Mouse (Mus musculus) cerebellum, adult 11 months (tissue): ENCODE measurements around the gene Eif2a.
"Not testable (repeated sequence)": the region's sequence is repeated elsewhere in the genome, so short reads cannot be mapped to it uniquely, and the experiment has no call there.

Experiments used
- DNase-seq: peaks from one replicate; pipeline ENCODE4 v3.0.0; 2022

Gene Eif2a

GRCm38 (mm10) chr3:58523386-58523785 lies 2.2 kb upstream of the Eif2a start:
- no peak for DNase-seq

- no peak for DNase-seq
These were observed 1.4 kb upstream of the Eif2a start for GRCm38 (mm10) chr3:58524246-58524645.

- DNase-seq, result no peak
These were observed 455 bp upstream of the Eif2a start for GRCm38 (mm10) chr3:58525166-58525565.

GRCm38 (mm10) chr3:58526408-58526737 lies 752 bp downstream of the Eif2a start:
- DNase-seq, result no peak

GRCm38 (mm10) chr3:58536573-58536972 lies 11.0 kb downstream of the Eif2a start:
- DNase-seq, result no peak

GRCm38 (mm10) chr3:58552001-58552811 lies 26.6 kb downstream of the Eif2a start:
- DNase-seq, result no peak

- no peak for DNase-seq
These were observed 31.0 kb downstream of the Eif2a start for GRCm38 (mm10) chr3:58556649-58557048.

- no peak for DNase-seq
These were observed 34.3 kb downstream of the Eif2a start for GRCm38 (mm10) chr3:58559887-58560286.

GRCm38 (mm10) chr3:58561437-58561836 lies 35.8 kb downstream of the Eif2a start:
- no peak for DNase-seq

- no peak for DNase-seq
These were observed 45.2 kb downstream of the Eif2a start for GRCm38 (mm10) chr3:58570821-58571220.

GRCm38 (mm10) chr3:58576137-58577066 lies 50.8 kb downstream of the Eif2a start, which contains the start of gene Selenot:
Selenot (plus strand) TSS chr3:58576636.
- DNase-seq, result peak; percentile 98

GRCm38 (mm10) chr3:58577067-58577503 lies 51.5 kb downstream of the Eif2a start:
- no peak for DNase-seq

- no peak for DNase-seq
These were observed 52.0 kb downstream of the Eif2a start for GRCm38 (mm10) chr3:58577506-58578050.

- no peak for DNase-seq
These were observed 55.9 kb downstream of the Eif2a start for GRCm38 (mm10) chr3:58581530-58581929.

- DNase-seq, result no peak
These were observed 56.7 kb downstream of the Eif2a start for GRCm38 (mm10) chr3:58582297-58582696.

GRCm38 (mm10) chr3:58582788-58583426 lies 57.3 kb downstream of the Eif2a start:
- no peak for DNase-seq

- DNase-seq, result not testable (repeated sequence)
These were observed 64.9 kb downstream of the Eif2a start for GRCm38 (mm10) chr3:58590544-58590943.

GRCm38 (mm10) chr3:58592666-58593065 lies 67.0 kb downstream of the Eif2a start:
- DNase-seq, result not testable (repeated sequence)

GRCm38 (mm10) chr3:58593623-58594022 lies 68.0 kb downstream of the Eif2a start:
- DNase-seq, result no peak
